Mouse (Mus musculus) brain, embryonic 18.5 days (tissue): ENCODE measurements around the gene Fto.
A peak's percentile ranks its signal among the peaks of the same experiment; 100 is the strongest.

Source experiments
- DNase-seq: peaks from one replicate; pipeline ENCODE4 v3.0.0-alpha.2; 2012; ENCODE audit warnings: low read depth, low spot score

Gene Fto

GRCm38 (mm10) chr8:91660879-91661278 is 347.6 kb downstream of the Fto start:
- no peak for DNase-seq

- no peak for DNase-seq
These were observed 356.2 kb downstream of the Fto start for GRCm38 (mm10) chr8:91669461-91670071.

- DNase-seq = peak; percentile 58
These were observed 363.6 kb downstream of the Fto start for GRCm38 (mm10) chr8:91676928-91677327.

DNA sequence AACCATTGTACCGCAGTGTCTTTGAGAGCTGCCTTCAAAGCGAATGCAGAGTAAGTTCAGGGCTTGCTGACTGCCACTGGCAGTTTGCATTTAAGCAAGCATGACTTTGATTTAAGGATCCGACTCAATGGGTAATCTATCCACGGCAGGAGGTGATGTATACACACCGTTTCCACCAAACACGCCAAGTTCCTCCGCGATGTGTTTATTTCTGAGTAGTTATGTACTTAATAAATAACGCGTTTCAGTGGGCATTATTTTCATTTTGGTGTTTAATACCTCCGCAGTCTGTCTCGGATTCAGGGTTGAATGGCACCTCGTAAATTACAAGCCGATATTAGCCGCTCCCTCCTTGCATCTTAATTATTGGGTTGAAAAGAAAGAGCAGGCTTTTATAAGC is 366.1 kb downstream of the Fto start:
- no peak for DNase-seq

DNA sequence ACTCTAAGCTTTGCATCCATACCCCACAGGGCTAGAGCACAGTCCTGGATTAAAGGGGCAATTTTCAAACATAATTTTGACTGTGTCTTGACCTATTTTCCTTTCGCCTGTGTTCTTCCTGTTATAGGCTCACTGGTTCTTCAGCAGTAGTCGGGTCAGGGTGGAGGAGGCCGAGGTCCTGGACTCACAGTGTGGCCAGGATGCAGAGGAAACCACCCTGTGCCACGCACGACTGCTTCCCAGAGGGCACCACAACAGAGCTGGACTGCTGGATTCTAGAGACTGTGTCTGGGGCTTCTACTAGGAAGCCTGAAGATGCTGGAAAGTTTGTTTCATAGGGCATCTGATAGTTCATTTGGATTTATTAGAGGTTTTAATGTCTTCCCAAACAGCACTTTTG is 366.8 kb downstream of the Fto start:
- no peak for DNase-seq

GRCm38 (mm10) chr8:91684596-91685317 is 371.4 kb downstream of the Fto start:
- no peak for DNase-seq

DNA sequence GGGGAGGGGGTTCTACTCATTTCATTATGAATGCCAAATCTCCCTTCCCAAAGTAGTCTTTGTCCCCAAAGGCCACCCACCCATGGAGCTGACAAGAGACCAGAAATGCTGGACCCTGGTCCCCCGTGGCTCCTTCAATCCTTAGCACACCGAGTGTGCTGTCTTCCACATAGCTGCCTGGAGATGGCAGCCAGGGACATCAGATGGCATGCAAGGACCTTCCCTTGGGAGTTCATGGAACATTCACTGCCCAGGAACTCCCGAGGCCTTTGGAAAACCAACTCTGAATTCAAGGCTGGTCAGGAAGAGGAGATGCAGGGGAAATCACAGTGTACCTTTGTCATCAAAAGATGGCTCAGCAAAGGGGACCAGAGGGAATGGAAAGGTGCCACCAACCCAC is 372.1 kb downstream of the Fto start:
- DNase-seq = no peak

DNA sequence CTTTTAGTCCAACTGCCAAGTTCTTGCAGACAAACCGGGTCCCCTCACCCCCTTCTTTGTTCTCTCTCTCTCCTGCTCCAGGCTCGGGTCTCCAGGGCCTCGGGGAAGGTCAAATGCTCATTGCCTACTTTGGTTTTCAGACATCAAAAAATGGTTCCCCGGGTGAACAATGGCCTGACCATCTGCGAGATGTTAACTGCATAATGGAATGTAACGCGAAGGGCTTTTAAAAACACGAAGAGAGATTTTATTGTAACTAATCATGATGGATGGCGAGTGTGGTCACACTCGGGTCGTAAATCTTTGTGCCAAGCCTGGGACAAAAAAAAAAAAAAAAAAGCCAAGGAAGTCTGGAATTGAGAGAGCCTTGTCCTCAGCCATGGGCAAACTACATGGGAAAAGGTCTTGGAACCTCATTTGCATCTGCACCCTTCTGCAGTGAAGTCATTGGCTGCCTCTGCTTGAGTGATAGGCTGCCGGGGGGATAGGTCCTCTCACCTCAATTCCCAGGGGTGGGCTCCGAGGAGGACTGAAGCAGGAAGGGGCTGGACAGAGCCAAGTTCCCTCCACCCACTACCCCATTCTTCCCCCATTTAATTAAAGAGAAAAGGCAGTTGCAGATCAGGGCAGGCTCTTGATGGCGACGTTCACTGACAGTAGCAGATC is 378.9 kb downstream of the Fto start:
- no peak for DNase-seq

DNA sequence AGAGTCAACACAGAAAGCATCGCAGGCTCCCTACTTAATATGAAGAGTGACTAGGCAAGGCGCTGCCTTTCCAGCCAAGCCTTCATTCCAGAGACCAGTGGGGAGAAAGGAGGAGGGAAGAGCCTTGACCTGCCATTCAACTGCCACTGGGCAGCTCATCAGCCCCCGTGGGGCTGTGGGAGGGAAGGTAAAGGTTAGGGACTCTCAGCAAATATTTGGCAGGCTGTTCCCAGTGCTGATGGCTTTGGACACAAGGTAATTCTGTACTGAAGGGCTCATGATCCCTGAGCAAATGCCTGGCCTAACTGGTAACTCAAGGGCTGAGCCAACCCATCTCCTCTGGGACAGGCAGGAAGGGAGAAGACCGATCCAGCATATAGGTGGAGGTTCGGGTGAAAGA is 393.2 kb downstream of the Fto start:
- no peak for DNase-seq

- DNase-seq = no peak
These were observed 395.3 kb downstream of the Fto start for GRCm38 (mm10) chr8:91708661-91709060.

- no peak for DNase-seq
These were observed 396.4 kb downstream of the Fto start for GRCm38 (mm10) chr8:91709768-91710167.

DNA sequence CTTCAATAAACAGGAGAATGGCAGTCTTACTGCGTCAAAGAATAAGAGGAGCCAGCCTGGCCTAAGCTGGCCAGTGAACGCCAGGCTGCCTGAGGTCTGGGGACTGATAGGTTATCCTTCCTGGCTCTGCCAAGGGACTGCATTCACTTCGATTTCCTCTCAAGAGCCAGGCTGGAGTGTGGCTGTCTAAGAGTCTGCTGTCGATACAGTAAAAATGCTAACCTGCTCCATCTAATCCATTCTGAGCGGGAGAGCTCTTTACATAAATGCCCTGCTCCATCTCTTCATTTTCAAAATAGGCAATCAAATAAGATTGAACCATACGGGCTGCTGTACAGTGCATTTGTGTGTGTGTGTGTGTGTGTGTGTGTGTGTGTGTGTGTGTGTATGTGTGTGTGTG is 397.9 kb downstream of the Fto start:
- no peak for DNase-seq

GRCm38 (mm10) chr8:91711981-91712598 is 398.8 kb downstream of the Fto start:
- DNase-seq = no peak

GRCm38 (mm10) chr8:91712731-91713569 is 399.6 kb downstream of the Fto start:
- DNase-seq = no peak

GRCm38 (mm10) chr8:91713677-91714312 is 400.5 kb downstream of the Fto start:
- no peak for DNase-seq

- no peak for DNase-seq
These were observed 401.4 kb downstream of the Fto start for GRCm38 (mm10) chr8:91714733-91715132.

GRCm38 (mm10) chr8:91715387-91716085 is 402.2 kb downstream of the Fto start:
- DNase-seq = no peak
